11 mouse cellular contexts compared by ENCODE assay signal in the genomic region with DNA sequence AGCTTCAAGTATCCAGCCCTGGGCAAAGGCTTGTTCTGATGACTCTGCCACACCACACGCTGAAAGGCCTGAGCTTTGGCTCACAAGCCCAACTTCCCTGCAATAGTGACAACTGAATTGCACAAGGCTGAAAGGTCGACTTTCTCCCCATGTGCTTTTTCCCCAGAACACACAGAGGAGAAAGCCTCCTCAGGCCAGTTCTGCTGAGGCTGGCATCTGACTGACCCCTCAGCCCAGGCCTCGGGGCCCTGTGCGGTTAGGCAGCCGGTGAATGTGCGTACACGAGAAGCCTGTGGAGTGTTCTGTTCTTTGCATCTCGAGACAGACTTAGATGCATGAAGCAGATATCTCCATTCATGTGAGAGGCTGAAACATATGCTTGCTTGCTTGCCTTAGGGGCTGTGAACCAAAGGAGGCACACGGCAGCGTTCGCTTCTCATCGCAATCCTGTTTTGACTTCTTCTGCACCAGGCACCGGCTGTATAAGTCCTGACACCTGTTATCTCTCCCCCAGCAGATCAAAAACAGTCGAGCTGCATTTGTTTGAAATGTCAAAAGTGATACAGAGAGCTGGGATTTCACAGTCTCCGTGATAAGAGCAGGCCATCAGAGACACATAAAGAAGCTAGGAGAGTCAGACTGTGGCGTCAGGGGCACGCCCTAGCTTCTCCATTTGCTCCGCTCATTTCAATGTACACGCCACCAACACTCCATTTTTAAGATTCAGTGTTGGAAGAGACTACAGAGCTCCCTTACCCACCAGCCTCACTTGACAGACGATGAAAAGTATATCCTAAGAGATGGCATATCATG. TPM values are rescaled to one million over a fixed set of nuclear protein-coding genes. Genes with fewer than 3 reads are reported as not detected.
DNase-seq lines count a peak whose midpoint lies in the region; ATAC-seq and TF ChIP-seq lines count a peak whose summit lies in the region.
"Had no signal": no experiment of that assay in that cellular context is flagged by ENCODE, and none has a peak within 500 bp of the region (broad histone marks: within the 10 kb centered on the region; RNA-seq: fewer than 3 reads in every experiment).

No protein-coding gene starts in this region.

- no peaks in the 10 kb centered on the region for H3K27me3 ChIP-seq in heart, embryonic 15.5 days
- H3K27me3 ChIP-seq in heart, adult 2 months (ENCODE audit: control insufficient read depth, insufficient read depth, low read length): no peaks in the 10 kb centered on the region
- no peaks in the 10 kb centered on the region for H3K27me3 ChIP-seq in midbrain, embryonic 11.5 days (ENCODE audit: control insufficient read depth, insufficient read depth, low read length)
- peaks cover 34% of the 10 kb centered on the region for H3K27me3 ChIP-seq in midbrain, embryonic 10.5 days (ENCODE audit: low read depth, poor library complexity, severe bottlenecking)
- no peaks in the 10 kb centered on the region for H3K27me3 ChIP-seq in neural tube, embryonic 14.5 days (ENCODE audit: control insufficient read depth, insufficient read depth, low read length)

- H3K36me3 ChIP-seq in heart, embryonic 15.5 days: no peaks in the 10 kb centered on the region
- no peaks in the 10 kb centered on the region for H3K36me3 ChIP-seq in heart, adult 2 months (ENCODE audit: control insufficient read depth, insufficient read depth, low read length)
- no peaks in the 10 kb centered on the region for H3K36me3 ChIP-seq in midbrain, embryonic 11.5 days (ENCODE audit: control insufficient read depth, insufficient read depth, low read length)
- no peaks in the 10 kb centered on the region; the same call in 1 of the 2 replicates for H3K36me3 ChIP-seq in midbrain, embryonic 10.5 days
- no peaks in the 10 kb centered on the region for H3K36me3 ChIP-seq in neural tube, embryonic 14.5 days (ENCODE audit: control insufficient read depth, insufficient read depth, low read length)

- no peak for ATAC-seq in heart, embryonic 15.5 days (replicated peaks; ENCODE audit: insufficient number of reproducible peaks, insufficient read depth, low FRiP score, low read depth)
- no peak for ATAC-seq in midbrain, embryonic 11.5 days (ENCODE audit: low FRiP score)
- ATAC-seq in neural tube, embryonic 14.5 days (ENCODE audit: low read depth): peak; percentile 7; the same call in 1 of the 2 replicates

- no peak for TF ChIP-seq CTCF in heart, adult 2 months (IDR thresholded peaks at IDR 0.05)

- 53% methylated on average over 20 of the region's 20 CpGs for WGBS in heart, embryonic 15.5 days
- WGBS in heart, adult 2 months: 71% methylated on average over 20 of the region's 20 CpGs
- 82% methylated on average over 20 of the region's 20 CpGs for WGBS in midbrain, embryonic 11.5 days
- 90% methylated on average over 20 of the region's 20 CpGs for WGBS in midbrain, embryonic 10.5 days
- WGBS in neural tube, embryonic 14.5 days: 51% methylated on average over 20 of the region's 20 CpGs

- H3K27ac ChIP-seq in heart, embryonic 15.5 days: peak overlapping the region; percentile 8; the same call in 1 of the 2 replicates
- no peak overlapping the region for H3K27ac ChIP-seq in heart, adult 2 months
- no peak overlapping the region for H3K27ac ChIP-seq in midbrain, embryonic 11.5 days (ENCODE audit: low read depth, low read length)
- H3K27ac ChIP-seq in midbrain, embryonic 10.5 days (replicated peaks): no peak overlapping the region; the same call in 1 of the 2 replicates
- peak overlapping the region; percentile 40 for H3K27ac ChIP-seq in neural tube, embryonic 14.5 days (ENCODE audit: low read depth, low read length)

- DNase-seq in heart, adult 2 months: no peak
- peak; percentile 68 for DNase-seq in midbrain, embryonic 11.5 days (ENCODE audit: low spot score, missing footprints)
- no peak for DNase-seq in midbrain, embryonic 10.5 days (ENCODE audit: low spot score)
- DNase-seq in kidney, postnatal 36 days: peak; percentile 32 to 34
- no peak for DNase-seq in thymus, postnatal 10 days (ENCODE audit: low spot score in 2 of 2)
- DNase-seq in B cell, adult 2 months: no peak
- DNase-seq: gastrocnemius, postnatal 14 days; thymus, adult 2 months had no signal

- H3K4me1 ChIP-seq in heart, embryonic 15.5 days (replicated peaks): peaks cover 73% of the 10 kb centered on the region
- H3K4me1 ChIP-seq in heart, adult 2 months (ENCODE audit: control insufficient read depth, insufficient read depth, low read length): peaks cover 11% of the 10 kb centered on the region
- H3K4me1 ChIP-seq in midbrain, embryonic 11.5 days (ENCODE audit: control insufficient read depth, insufficient read depth, low read length): peaks cover 5% of the 10 kb centered on the region; the same call in 1 of the 2 replicates
- H3K4me1 ChIP-seq in midbrain, embryonic 10.5 days: peaks cover 35% of the 10 kb centered on the region
- H3K4me1 ChIP-seq in neural tube, embryonic 14.5 days (ENCODE audit: control insufficient read depth, insufficient read depth, low read length): peaks cover 26% of the 10 kb centered on the region

- no peak for TF ChIP-seq POLR2A in heart, adult 2 months (IDR thresholded peaks at IDR 0.05; ENCODE audit: insufficient read depth, low read depth, low read length)

- no peak overlapping the region for H3K9ac ChIP-seq in heart, embryonic 15.5 days
- no peak overlapping the region for H3K9ac ChIP-seq in heart, adult 2 months (ENCODE audit: low read depth, low read length)
- no peak overlapping the region for H3K9ac ChIP-seq in midbrain, embryonic 11.5 days (ENCODE audit: low read length)
- H3K9ac ChIP-seq in neural tube, embryonic 14.5 days (replicated peaks; ENCODE audit: low read depth, low read length): 0 out of 2 replicates have a peak overlapping the region, but pooled peaks have one; percentile 13

- no peaks in the 10 kb centered on the region for H3K9me3 ChIP-seq in heart, embryonic 15.5 days (replicated peaks)
- H3K9me3 ChIP-seq in midbrain, embryonic 11.5 days (ENCODE audit: control insufficient read depth, low read length): no peaks in the 10 kb centered on the region
- H3K9me3 ChIP-seq in midbrain, embryonic 10.5 days (replicated peaks): no peaks in the 10 kb centered on the region
- no peaks in the 10 kb centered on the region for H3K9me3 ChIP-seq in neural tube, embryonic 14.5 days (ENCODE audit: control insufficient read depth, low read length)

- H3K4me3 ChIP-seq in heart, embryonic 15.5 days: no peak overlapping the region; the same call in 1 of the 2 replicates
- H3K4me3 ChIP-seq in heart, adult 2 months: no peak overlapping the region
- H3K4me3 ChIP-seq in midbrain, embryonic 11.5 days (ENCODE audit: low read depth, low read length): no peak overlapping the region
- H3K4me3 ChIP-seq in midbrain, embryonic 10.5 days: no peak overlapping the region
- peak overlapping the region; percentile 42 for H3K4me3 ChIP-seq in neural tube, embryonic 14.5 days (ENCODE audit: low read depth, low read length)

- no peaks in the 10 kb centered on the region for H3K79me2 ChIP-seq in heart, adult 2 months (replicated peaks; ENCODE audit: control insufficient read depth, insufficient read depth, low read length)

- TF ChIP-seq EP300 in heart, adult 2 months (IDR thresholded peaks at IDR 0.05; ENCODE audit: insufficient read depth, low read depth, low read length): no peak

- intact Hi-C loops in heart, adult 2 months (cut with DNase I): no loop called here

- H3K4me2 ChIP-seq in heart, embryonic 15.5 days: peak overlapping the region; percentile 67
- H3K4me2 ChIP-seq in midbrain, embryonic 11.5 days: no peak overlapping the region; the same call in 1 of the 2 replicates
- peak overlapping the region; percentile 64 for H3K4me2 ChIP-seq in neural tube, embryonic 14.5 days (ENCODE audit: low read depth, low read length)

RNA-seq across cellular contexts. Expression of a gene that starts 2.1 kb away (rescaled TPM):
- 8.4 and 10.6 TPM in 2 replicates for polyA plus RNA-seq in heart, embryonic 15.5 days (2015; fragmentation: Nextera tagmentation; extraction: Ambion mirVana)
- total RNA-seq in heart, adult 2 months (2021): 1 to 10 TPM; 4.5 to 4.8 TPM
- 10.4 and 11.0 TPM in 2 replicates for polyA plus RNA-seq in heart, adult 2 months (2012; rRNA removed)
- polyA plus RNA-seq in midbrain, embryonic 11.5 days (2014; fragmentation: Nextera tagmentation; extraction: Ambion mirVana): 2.2 and 2.6 TPM in 2 replicates
- polyA plus RNA-seq in midbrain, embryonic 10.5 days (2016; fragmentation: Nextera tagmentation; extraction: Ambion mirVana): 0.69 and 1.7 TPM in 2 replicates
- polyA plus RNA-seq in neural tube, embryonic 14.5 days (2014; fragmentation: Nextera tagmentation; extraction: Ambion mirVana): 1.6 and 3.1 TPM in 2 replicates

RNA-seq across cellular contexts. Expression of a gene that starts 2.7 kb away (rescaled TPM):
- polyA plus RNA-seq in heart, embryonic 15.5 days (2015; fragmentation: Nextera tagmentation; extraction: Ambion mirVana): 13.1 and 14.0 TPM in 2 replicates
- 10 to 100 TPM; 15.4 to 15.8 TPM for total RNA-seq in heart, adult 2 months (2021)
- 10.3 and 15.8 TPM in 2 replicates for polyA plus RNA-seq in heart, adult 2 months (2012; rRNA removed)
- polyA plus RNA-seq in midbrain, embryonic 11.5 days (2014; fragmentation: Nextera tagmentation; extraction: Ambion mirVana): 19.0 and 20.1 TPM in 2 replicates
- polyA plus RNA-seq in midbrain, embryonic 10.5 days (2016; fragmentation: Nextera tagmentation; extraction: Ambion mirVana): 6.4 and 15.8 TPM in 2 replicates
- 31.5 and 35.6 TPM in 2 replicates for polyA plus RNA-seq in neural tube, embryonic 14.5 days (2014; fragmentation: Nextera tagmentation; extraction: Ambion mirVana)
- total RNA-seq: megakaryocyte progenitor cell, adult 5-6 weeks had no signal

Comparison
In these comparisons a context has a peak if more than half of its experiments do, and no peak if none do; other contexts are left out.
1. H3K27ac ChIP-seq: peak in heart, embryonic 15.5 days (single experiment) and neural tube, embryonic 14.5 days (single experiment); none in heart, adult 2 months (single experiment), midbrain, embryonic 11.5 days (single experiment) and midbrain, embryonic 10.5 days (single experiment).
2. DNase-seq: peak in midbrain, embryonic 11.5 days (single experiment) and kidney, postnatal 36 days (2 of 2); none in heart, adult 2 months (0 of 2), midbrain, embryonic 10.5 days (single experiment), thymus, postnatal 10 days (0 of 2) and B cell, adult 2 months (0 of 2).